Mouse (Mus musculus) myocyte (in vitro differentiated cells): Measurements from ENCODE around the gene Acap1. TPM values are rescaled to one million over a fixed set of nuclear protein-coding genes. Genes with fewer than 3 reads are reported as not detected.

Experiments used
- H3K27me3 ChIP-seq: one replicate; pipeline ENCODE4 v1.6.1; 2011; ENCODE audit not compliant: control insufficient read depth, insufficient read depth, insufficient read length
- H3K36me3 ChIP-seq: one replicate; pipeline ENCODE4 v1.6.1; 2011; ENCODE audit not compliant: control insufficient read depth, insufficient read depth
- H3K4me2 ChIP-seq: one replicate; pipeline ENCODE4 v1.6.1; 2011; ENCODE audit warnings: low read depth, control low read depth
- H3K4me3 ChIP-seq: one replicate; pipeline ENCODE4 v1.5.1; 2011; ENCODE audit warnings: mild to moderate bottlenecking, control low read depth, moderate library complexity
- H3K79me2 ChIP-seq: one replicate; pipeline ENCODE4 v1.6.1; 2011; ENCODE audit not compliant: control insufficient read depth, insufficient read depth
- H3ac ChIP-seq: one replicate; pipeline ENCODE4 v1.6.1; 2011; ENCODE audit not compliant: control insufficient read depth, insufficient read length
- CEBPB ChIP-seq: IDR thresholded peaks from 2 replicates; pipeline ENCODE4 v1.6.1; 2011; ENCODE audit warnings: mild to moderate bottlenecking, moderate library complexity; ENCODE audit not compliant: poor library complexity, insufficient read depth, severe bottlenecking
- E2F4 ChIP-seq: IDR thresholded peaks from one replicate; pipeline ENCODE4 v1.6.1; 2011; ENCODE audit warnings: mild to moderate bottlenecking, control low read depth, moderate library complexity; ENCODE audit not compliant: insufficient read depth
- MAX ChIP-seq: IDR thresholded peaks from one replicate; pipeline ENCODE4 v1.6.1; 2011; ENCODE audit warnings: low read depth, mild to moderate bottlenecking, control low read depth
- MYOD1 ChIP-seq, 3 experiments: IDR thresholded peaks; one replicate each; pipeline ENCODE4 v1.6.1; 2011; ENCODE audit warnings: control low read depth in 2 of 3, low read depth in 2 of 3, mild to moderate bottlenecking in 2 of 3, moderate library complexity in 1 of 3; ENCODE audit not compliant: insufficient read length in 2 of 3, control insufficient read depth in 1 of 3
- MYOG ChIP-seq, 3 experiments: IDR thresholded peaks; one replicate each; pipeline ENCODE4 v1.6.1; 2011; ENCODE audit warnings: control low read depth in 2 of 3, low read depth in 2 of 3, mild to moderate bottlenecking in 2 of 3; ENCODE audit not compliant: insufficient read length in 2 of 3, control insufficient read depth in 1 of 3, insufficient read depth in 1 of 3
- POLR2A ChIP-seq: IDR thresholded peaks from one replicate; pipeline ENCODE4 v1.6.1; 2011; ENCODE audit warnings: low read depth, mild to moderate bottlenecking, control low read depth, moderate library complexity; ENCODE audit not compliant: insufficient read length
- POLR2AphosphoS2 ChIP-seq: IDR thresholded peaks from one replicate; pipeline ENCODE4 v1.6.1; 2011; ENCODE audit warnings: low read depth, control low read depth; ENCODE audit not compliant: insufficient read length
- REST ChIP-seq: IDR thresholded peaks from one replicate; pipeline ENCODE4 v1.6.1; 2011; ENCODE audit warnings: mild to moderate bottlenecking, control low read depth, moderate library complexity; ENCODE audit not compliant: insufficient read depth, insufficient read length
- SRF ChIP-seq: IDR thresholded peaks from one replicate; pipeline ENCODE4 v1.6.1; 2011; ENCODE audit warnings: low read depth; ENCODE audit not compliant: control insufficient read depth, insufficient read length
- TCF12 ChIP-seq: IDR thresholded peaks from one replicate; pipeline ENCODE4 v1.6.1; 2011; ENCODE audit warnings: mild to moderate bottlenecking, control low read depth; ENCODE audit not compliant: poor library complexity, insufficient read depth, severe bottlenecking
- TCF3 ChIP-seq: IDR thresholded peaks from one replicate; pipeline ENCODE4 v1.6.1; 2011; ENCODE audit warnings: low read depth, control low read depth; ENCODE audit not compliant: insufficient read length
- USF1 ChIP-seq: IDR thresholded peaks from one replicate; pipeline ENCODE4 v1.6.1; 2011; ENCODE audit warnings: low read depth, mild to moderate bottlenecking, control low read depth, moderate library complexity
- polyA plus RNA-seq: library from polyadenylated mRNA; unstranded; fragments of >200 nt; fragmentation: generic; extraction: Trizol; gene quantifications from one replicate; pipeline ENCODE4 v1.2.1, GENCODE M21; 2012; ENCODE audit warnings: missing spikeins

Gene Acap1
- polyA plus RNA-seq, 1 experiment: 1.4 TPM

DNA sequence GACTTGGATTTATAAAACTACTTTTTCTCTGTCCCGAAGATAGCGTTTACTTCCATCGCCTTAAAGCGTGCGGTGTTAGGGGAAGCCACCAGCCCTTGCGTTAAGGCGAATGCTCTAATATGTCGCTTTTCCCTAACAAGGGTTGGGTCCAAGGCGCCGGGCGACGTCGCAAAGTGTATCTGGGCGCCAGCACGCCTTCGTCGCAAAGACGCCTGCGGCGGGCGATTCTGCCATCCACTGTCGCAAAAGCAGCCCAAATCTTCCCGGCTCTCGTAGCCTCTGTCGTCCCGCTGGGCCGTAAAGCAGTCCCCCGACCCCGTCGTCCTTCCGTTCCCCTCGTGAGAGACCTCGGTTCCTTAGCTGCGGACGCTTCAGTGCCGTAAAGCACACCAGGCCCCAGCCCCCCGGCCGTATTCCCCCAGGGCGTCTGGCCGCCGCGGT is 6.1 kb upstream of the Acap1 start:
- H3K4me3 ChIP-seq: peak overlapping the region; percentile 85
- H3K79me2 ChIP-seq: no peaks in the 10 kb centered on the region
- no peaks in the 10 kb centered on the region for H3K27me3 ChIP-seq
- H3K4me2 ChIP-seq: peak overlapping the region; percentile 89
- peak overlapping the region; percentile 51 for H3ac ChIP-seq
- TF ChIP-seq REST (no peak), E2F4 (peak; percentile 16), MYOG (IDR thresholded peaks at IDR 0.05; ENCODE audit: control insufficient read depth in 1 of 3, insufficient read depth in 1 of 3, insufficient read length in 2 of 3, low read depth in 2 of 3) (peak in 1 of 3 experiments; percentile 26), POLR2A (peak; percentile 59), POLR2AphosphoS2 (peak; percentile 94)
- peaks cover 17% of the 10 kb centered on the region for H3K36me3 ChIP-seq

DNA sequence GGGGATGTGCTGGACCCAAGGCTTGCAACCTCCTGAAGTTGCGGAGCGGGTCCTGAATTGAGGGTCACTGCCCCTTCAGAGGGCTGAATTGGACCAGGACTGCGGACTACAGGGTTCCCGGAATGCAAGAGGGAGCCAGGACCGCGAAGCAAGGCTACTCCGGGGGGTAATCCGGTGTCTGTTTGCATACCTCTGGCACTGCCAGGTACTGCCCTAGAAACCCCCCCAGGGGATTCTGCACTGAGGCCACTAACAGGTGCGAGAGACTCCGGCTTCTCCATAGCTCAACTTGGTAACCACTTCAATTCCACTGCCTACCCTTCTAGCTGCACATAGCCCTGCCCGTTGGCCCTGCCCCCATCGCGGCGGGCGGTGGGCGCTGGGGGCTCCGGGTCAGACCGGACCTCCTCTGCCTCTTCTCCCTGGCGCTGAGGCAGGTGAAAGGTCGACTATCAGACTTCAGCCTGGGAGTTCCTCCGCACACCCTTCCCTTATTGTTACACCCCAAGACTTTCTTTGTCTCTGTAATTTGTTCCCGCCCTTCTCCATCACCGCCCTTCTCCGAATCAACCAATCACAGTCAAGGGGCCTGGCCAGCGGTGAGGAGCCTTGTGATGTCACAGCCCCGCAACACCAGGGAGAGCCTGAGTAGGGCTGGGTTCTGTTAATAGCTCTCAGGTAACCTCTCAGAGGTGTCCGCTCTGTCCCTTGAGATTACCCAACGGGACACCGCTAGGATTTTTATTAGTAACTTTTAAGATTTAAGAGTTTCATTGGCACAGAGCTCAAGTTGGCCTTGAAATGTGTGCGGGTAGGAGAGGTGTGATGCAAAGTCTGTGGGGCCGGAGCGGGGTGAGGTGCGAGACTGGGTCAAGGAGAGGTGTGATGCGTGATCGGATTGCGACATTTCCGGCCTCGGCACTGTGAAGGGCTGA is 5.4 kb upstream of the Acap1 start, which contains the start of the genes 2810408A11Rik and Neurl4:
TSS of gene 2810408A11Rik (minus strand) at position 517 of the 935 bp plus-strand sequence.
TSS of gene Neurl4 (plus strand) at position 602 of the 935 bp plus-strand sequence.
- H3K4me3 ChIP-seq: peak within 1 kb of the TSS; percentile 85
- H3K4me2 ChIP-seq: peak within 1 kb of the TSS; percentile 89
- H3K79me2 ChIP-seq: no peaks in the 10 kb centered on the region
- H3ac ChIP-seq: peak within 1 kb of the TSS; percentile 51
- peaks cover 11% of the 10 kb centered on the region for H3K36me3 ChIP-seq
- no peak for TF ChIP-seq MYOD1 (IDR thresholded peaks at IDR 0.05; ENCODE audit: control insufficient read depth in 1 of 3, insufficient read length in 2 of 3, low read depth in 2 of 3)
- no peak for TF ChIP-seq USF1
- TF ChIP-seq POLR2A: peak; percentile 69
- peak; percentile 58 for TF ChIP-seq E2F4
- TF ChIP-seq POLR2AphosphoS2: peak; percentile 93
- TF ChIP-seq CEBPB: peak; percentile 66; the same call in 1 of the 2 replicates
- H3K27me3 ChIP-seq: no peaks in the 10 kb centered on the region

- no peak for TF ChIP-seq TCF3
- no peaks in the 10 kb centered on the region for H3K79me2 ChIP-seq
- no peaks in the 10 kb centered on the region for H3K27me3 ChIP-seq
- peak overlapping the region; percentile 51 for H3ac ChIP-seq
- H3K4me2 ChIP-seq: peak overlapping the region; percentile 89
- H3K36me3 ChIP-seq: peaks cover 5% of the 10 kb centered on the region
- H3K4me3 ChIP-seq: peak overlapping the region; percentile 85
Measured at GRCm38 (mm10) chr11:69899870-69900269, 4.5 kb upstream of the Acap1 start.

DNA sequence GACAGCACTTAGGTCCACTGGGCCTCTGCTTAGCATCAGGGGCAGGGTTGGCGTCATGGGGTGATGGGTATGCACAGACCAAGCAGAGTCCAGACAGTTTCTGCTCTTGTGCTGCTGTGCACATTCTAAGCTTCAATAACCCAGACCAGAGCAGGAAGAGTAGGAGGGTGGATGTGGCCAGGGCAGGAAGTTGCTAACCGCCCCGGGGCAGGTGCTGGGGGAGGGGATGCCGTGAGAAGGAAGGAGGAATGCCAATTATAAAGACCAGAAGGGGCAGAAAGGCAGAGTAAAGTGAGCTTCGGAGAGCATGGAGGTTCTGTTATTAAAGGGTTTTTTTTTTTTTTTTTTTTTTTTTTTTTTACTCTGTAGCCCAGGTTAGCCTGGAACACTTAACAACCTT is 668 bp downstream of the Acap1 start:
- Histone ChIP-seq H3K4me3 (no peak overlapping the region), H3K27me3 (no peaks in the 10 kb centered on the region), H3K4me2 (no peak overlapping the region), H3K36me3 (no peaks in the 10 kb centered on the region), H3ac (no peak overlapping the region), H3K79me2 (no peaks in the 10 kb centered on the region)
- TF ChIP-seq TCF12 (no peak), MYOD1 (IDR thresholded peaks at IDR 0.05; ENCODE audit: control insufficient read depth in 1 of 3, insufficient read length in 2 of 3, low read depth in 2 of 3) (no peak), SRF (no peak), CEBPB (no peak), POLR2A (no peak), E2F4 (no peak), MAX (no peak), TCF3 (no peak), USF1 (no peak), REST (no peak), MYOG (IDR thresholded peaks at IDR 0.05; ENCODE audit: control insufficient read depth in 1 of 3, insufficient read depth in 1 of 3, insufficient read length in 2 of 3, low read depth in 2 of 3) (no peak), POLR2AphosphoS2 (no peak)

DNA sequence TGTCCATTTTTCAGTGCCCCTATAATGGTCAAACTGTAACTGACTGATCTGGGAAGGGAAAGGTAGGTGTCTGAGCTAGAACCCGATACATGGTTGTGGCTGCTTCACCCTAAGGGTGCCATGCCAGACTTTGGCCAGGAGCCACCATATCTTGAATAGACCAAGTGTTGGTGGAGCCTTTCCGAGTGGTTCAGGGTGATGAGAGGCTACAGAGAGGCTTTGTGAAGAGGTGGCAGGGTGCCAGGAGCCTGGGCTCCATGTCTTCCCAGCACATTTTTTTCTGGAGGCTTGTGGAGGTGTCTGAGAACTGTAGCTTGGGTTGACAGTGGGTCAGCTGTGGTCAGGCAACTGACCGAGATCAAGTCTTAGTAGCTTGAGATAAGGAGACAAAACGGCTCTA is 3.9 kb downstream of the Acap1 start:
- no peaks in the 10 kb centered on the region for H3K36me3 ChIP-seq
- TF ChIP-seq MYOG (IDR thresholded peaks at IDR 0.05; ENCODE audit: control insufficient read depth in 1 of 3, insufficient read depth in 1 of 3, insufficient read length in 2 of 3, low read depth in 2 of 3): no peak
- TF ChIP-seq E2F4: no peak
- no peak for TF ChIP-seq CEBPB
- TF ChIP-seq SRF: no peak
- no peak for TF ChIP-seq MYOD1 (IDR thresholded peaks at IDR 0.05; ENCODE audit: control insufficient read depth in 1 of 3, insufficient read length in 2 of 3, low read depth in 2 of 3)
- no peak for TF ChIP-seq TCF3
- TF ChIP-seq MAX: no peak
- TF ChIP-seq TCF12: no peak
- no peak for TF ChIP-seq REST
- no peak for TF ChIP-seq POLR2A
- no peak for TF ChIP-seq USF1
- no peak for TF ChIP-seq POLR2AphosphoS2
- no peak overlapping the region for H3ac ChIP-seq
- H3K4me3 ChIP-seq: no peak overlapping the region
- no peaks in the 10 kb centered on the region for H3K27me3 ChIP-seq
- no peak overlapping the region for H3K4me2 ChIP-seq
- no peaks in the 10 kb centered on the region for H3K79me2 ChIP-seq
